Mouse (Mus musculus) midbrain, embryonic 12.5 days (tissue): ENCODE data around the gene Prex1. TPM values are rescaled to one million over a fixed set of nuclear protein-coding genes. Genes with fewer than 3 reads are reported as not detected.

Experiments
- polyA plus RNA-seq: library from polyadenylated mRNA; unstranded; fragments of >200 nt; fragmentation: Nextera tagmentation; extraction: Ambion mirVana; gene quantifications from 2 replicates; pipeline ENCODE4 v1.2.1, GENCODE M21; 2016

Gene Prex1
- polyA plus RNA-seq, 1 experiment from 2014 or later, result 26.2 TPM

Other genes starting within 250 kb of the Prex1 start
- 9.4 and 11.0 TPM in 2 replicates for gene Trp53rkb, start 78.7 kb upstream of the Prex1 start, polyA plus RNA-seq
- 5.8 and 6.0 TPM in 2 replicates for gene Arfgef2, start 91.8 kb upstream of the Prex1 start, polyA plus RNA-seq
- gene Cse1l, start 192.2 kb upstream of the Prex1 start, polyA plus RNA-seq, result 165 and 169 TPM in 2 replicates